Mouse (Mus musculus) inflammation-experienced regulatory T-cells (primary cell): Measurements from ENCODE around the gene Nos2. TPM values are rescaled to one million over a fixed set of nuclear protein-coding genes. Genes with fewer than 3 reads are reported as not detected.

Source experiments
- polyA plus RNA-seq, 2 experiments: library from polyadenylated mRNA; unstranded; fragments of 100-300 nt; shearing (Covaris generic); gene quantifications; one replicate each; pipeline ENCODE4 v1.2.1; 2017

Gene Nos2
- 1 to 10 TPM in 1 of 2 experiments, under 1 TPM in 1; 0.17 to 1.6 TPM for polyA plus RNA-seq

DNA sequence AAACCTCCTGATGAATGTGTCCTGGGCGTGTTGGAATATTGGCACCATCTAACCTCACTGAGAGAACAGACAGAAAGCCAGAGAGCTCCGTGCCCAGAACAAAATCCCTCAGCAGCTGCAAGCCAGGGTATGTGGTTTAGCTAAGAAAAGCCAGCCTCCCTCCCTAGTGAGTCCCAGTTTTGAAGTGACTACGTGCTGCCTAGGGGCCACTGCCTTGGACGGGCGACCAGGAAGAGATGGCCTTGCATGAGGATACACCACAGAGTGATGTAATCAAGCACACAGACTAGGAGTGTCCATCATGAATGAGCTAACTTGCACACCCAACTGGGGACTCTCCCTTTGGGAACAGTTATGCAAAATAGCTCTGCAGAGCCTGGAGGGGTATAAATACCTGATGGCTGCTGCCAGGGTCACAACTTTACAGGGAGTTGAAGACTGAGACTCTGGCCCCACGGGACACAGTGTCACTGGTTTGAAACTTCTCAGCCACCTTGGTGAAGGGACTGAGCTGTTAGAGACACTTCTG lies at the start of gene Nos2:
Nos2 (plus strand) TSS at position 377 of the 529 bp plus-strand sequence.

GRCm38 (mm10) chr11:78984483-78985177 lies 64.0 kb downstream of the Nos2 start, which contains the start of gene Lgals9:
Lgals9 (minus strand) TSS chr11:78984946.

Other genes starting within 250 kb of the Nos2 start
- gene Nlk, start 223.4 kb upstream of the Nos2 start, polyA plus RNA-seq: 10 to 100 TPM; 10.0 to 11.1 TPM
- 10 to 100 TPM; 42.4 to 48.2 TPM for gene Ccnq, start 169.1 kb upstream of the Nos2 start, polyA plus RNA-seq
- 10 to 100 TPM; 15.1 to 21.4 TPM for gene Lyrm9, start 94.2 kb upstream of the Nos2 start, polyA plus RNA-seq
- 100 to 1,000 TPM; 234 to 260 TPM for gene Lgals9, start 64.2 kb downstream of the Nos2 start, polyA plus RNA-seq
- 10 to 100 TPM in 1 of 2 experiments, 1 to 10 TPM in 1; 5.8 to 10.2 TPM for gene Ksr1, start 225.6 kb downstream of the Nos2 start, polyA plus RNA-seq